Mouse (Mus musculus): ENCODE data around the gene Rasef. TPM values are rescaled to one million over a fixed set of nuclear protein-coding genes. Genes with fewer than 3 reads are reported as not detected.

The Rasef gene
- polyA plus RNA-seq (2014; fragmentation: Illumina TruSeq; extraction: RNeasy Lipid Tissue Mini Kit (QIAGEN cat#74804); ENCODE audit: low read depth, low replicate concordance), result 0.84 TPM

DNA sequence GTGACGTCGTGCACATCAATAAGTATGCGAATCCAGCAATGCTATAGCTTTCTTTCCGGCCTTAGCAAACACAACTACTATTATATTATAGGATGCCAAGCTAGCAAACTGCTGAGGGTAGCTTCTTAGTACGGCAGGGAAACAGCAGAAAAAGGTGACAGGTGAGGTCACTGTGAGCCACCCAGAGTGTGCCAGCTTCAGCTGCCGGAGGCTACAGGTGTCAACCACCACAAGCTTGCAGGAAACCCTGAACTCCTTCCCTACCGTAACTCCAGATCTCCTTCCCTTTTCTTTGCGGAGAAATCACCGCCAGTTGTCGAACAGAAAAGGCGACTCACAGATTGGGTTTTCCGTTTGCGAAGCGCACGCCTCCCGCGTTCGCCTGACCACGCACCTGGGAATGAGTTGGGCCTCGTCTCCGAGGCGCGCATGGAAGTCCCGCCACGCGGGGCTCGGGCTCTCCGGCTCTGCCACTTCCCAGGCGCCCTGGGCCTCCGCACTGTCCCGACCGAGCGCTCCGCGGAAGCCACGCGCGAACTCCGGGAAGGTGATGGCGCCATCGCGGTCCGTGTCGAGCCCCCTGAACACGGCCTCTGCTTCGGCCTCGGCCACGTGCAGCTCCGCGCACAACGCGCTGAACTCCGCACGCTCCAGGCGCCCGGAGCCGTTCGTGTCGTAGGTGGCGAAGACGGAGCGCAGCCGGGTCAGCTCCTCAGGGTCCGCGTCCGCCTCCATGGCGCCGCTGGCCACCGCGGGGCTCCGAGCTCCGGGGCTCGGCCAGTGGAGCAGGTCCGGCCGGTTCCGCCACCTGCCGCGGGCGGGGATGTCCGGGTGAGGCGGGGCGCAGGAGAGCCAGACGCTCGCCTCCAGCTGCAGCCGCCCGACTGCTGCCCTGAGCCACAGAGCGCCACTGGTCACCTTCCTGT, at the start of gene Rasef:
TSS of gene Rasef (minus strand) at position 735 of the 926 bp plus-strand sequence.

GRCm38 (mm10) chr4:73683216-73683615, 107.6 kb downstream of the Rasef start, which contains the start of gene Gm428:
TSS of gene Gm428 (plus strand) at chr4:73683516.

GRCm38 (mm10) chr4:73668054-73668453, 122.7 kb downstream of the Rasef start, which contains the start of gene Gm11239:
TSS of gene Gm11239 (plus strand) at chr4:73668354.

Other genes starting within 250 kb of the Rasef start
- not detected for gene Gm11238, start 183.1 kb downstream of the Rasef start, polyA plus RNA-seq (2014; fragmentation: Illumina TruSeq; extraction: RNeasy Lipid Tissue Mini Kit (QIAGEN cat#74804); ENCODE audit: low read depth, low replicate concordance)
- gene Gm11237, start 168.0 kb downstream of the Rasef start, polyA plus RNA-seq (2014; fragmentation: Illumina TruSeq; extraction: RNeasy Lipid Tissue Mini Kit (QIAGEN cat#74804); ENCODE audit: low read depth, low replicate concordance), result not detected
- not detected for gene Gm11236, start 152.9 kb downstream of the Rasef start, polyA plus RNA-seq (2014; fragmentation: Illumina TruSeq; extraction: RNeasy Lipid Tissue Mini Kit (QIAGEN cat#74804); ENCODE audit: low read depth, low replicate concordance)
- gene Gm11239, start 122.6 kb downstream of the Rasef start, polyA plus RNA-seq (2014; fragmentation: Illumina TruSeq; extraction: RNeasy Lipid Tissue Mini Kit (QIAGEN cat#74804); ENCODE audit: low read depth, low replicate concordance), result not detected
- not detected for gene Gm428, start 107.5 kb downstream of the Rasef start, polyA plus RNA-seq (2014; fragmentation: Illumina TruSeq; extraction: RNeasy Lipid Tissue Mini Kit (QIAGEN cat#74804); ENCODE audit: low read depth, low replicate concordance)
- gene Gm11758, start 85.3 kb upstream of the Rasef start, polyA plus RNA-seq (2014; fragmentation: Illumina TruSeq; extraction: RNeasy Lipid Tissue Mini Kit (QIAGEN cat#74804); ENCODE audit: low read depth, low replicate concordance), result not detected
- not detected for gene Gm11757, start 100.1 kb upstream of the Rasef start, polyA plus RNA-seq (2014; fragmentation: Illumina TruSeq; extraction: RNeasy Lipid Tissue Mini Kit (QIAGEN cat#74804); ENCODE audit: low read depth, low replicate concordance)
- not detected for gene Gm13871, start 115.0 kb upstream of the Rasef start, polyA plus RNA-seq (2014; fragmentation: Illumina TruSeq; extraction: RNeasy Lipid Tissue Mini Kit (QIAGEN cat#74804); ENCODE audit: low read depth, low replicate concordance)
- gene Gm11756, start 129.8 kb upstream of the Rasef start, polyA plus RNA-seq (2014; fragmentation: Illumina TruSeq; extraction: RNeasy Lipid Tissue Mini Kit (QIAGEN cat#74804); ENCODE audit: low read depth, low replicate concordance), result 9.3 TPM
- gene 2310002L09Rik, start 159.9 kb upstream of the Rasef start, polyA plus RNA-seq (2014; fragmentation: Illumina TruSeq; extraction: RNeasy Lipid Tissue Mini Kit (QIAGEN cat#74804); ENCODE audit: low read depth, low replicate concordance), result 58.1 TPM
- not detected for gene Frmd3, start 222.4 kb upstream of the Rasef start, polyA plus RNA-seq (2014; fragmentation: Illumina TruSeq; extraction: RNeasy Lipid Tissue Mini Kit (QIAGEN cat#74804); ENCODE audit: low read depth, low replicate concordance)

Data from heart, adult 10 weeks (tissue).